In genomic region chr7:125945915-125946314, GRCm38 (mm10) we compare ENCODE assay signal across 19 mouse cellular contexts.
DNase-seq lines count a peak whose midpoint lies in the region; ATAC-seq and TF ChIP-seq lines count a peak whose summit lies in the region.
"Had no signal": no experiment of that assay in that cellular context is flagged by ENCODE, and none has a peak within 500 bp of the region (broad histone marks: within the 10 kb centered on the region; RNA-seq: fewer than 3 reads in every experiment).

No protein-coding gene starts in this region.

- TF ChIP-seq EP300 in stomach, postnatal 0 days (optimal IDR thresholded peaks at IDR 0.05) = no peak

- WGBS in heart, embryonic 11.5 days (ENCODE audit: insufficient replicate concordance) = 52% methylated on average over 8 of the region's 8 CpGs
- 52% methylated on average over 8 of the region's 8 CpGs for WGBS in stomach, embryonic 16.5 days
- WGBS in stomach, postnatal 0 days = 46% methylated on average over 8 of the region's 8 CpGs

- no peaks in the 10 kb centered on the region for H3K4me1 ChIP-seq in heart, embryonic 11.5 days (ENCODE audit: control insufficient read depth, insufficient read depth, low read length)
- no peaks in the 10 kb centered on the region; the same call in 1 of the 2 replicates for H3K4me1 ChIP-seq in stomach, embryonic 16.5 days (ENCODE audit: control insufficient read depth, insufficient read depth, low read length)
- H3K4me1 ChIP-seq in stomach, postnatal 0 days (replicated peaks; ENCODE audit: control insufficient read depth, insufficient read depth) = no peaks in the 10 kb centered on the region
- H3K4me1 ChIP-seq: embryonic facial prominence, embryonic 13.5 days; hindbrain, embryonic 12.5 days; liver, embryonic 15.5 days had no signal

- ATAC-seq in heart, embryonic 11.5 days (replicated peaks; ENCODE audit: insufficient number of reproducible peaks, low FRiP score, low TSS enrichment) = no peak
- peak; percentile 63; the same call in 1 of the 2 replicates for ATAC-seq in stomach, embryonic 16.5 days (ENCODE audit: insufficient read depth, low FRiP score)
- ATAC-seq in stomach, postnatal 0 days (ENCODE audit: low FRiP score, low TSS enrichment) = no peak
- ATAC-seq: inflammation-experienced regulatory T-cells, adult 6 months; midbrain, embryonic 15.5 days had no signal

- no peak overlapping the region for H3K4me3 ChIP-seq in heart, embryonic 11.5 days (ENCODE audit: low read depth, low read length)
- H3K4me3 ChIP-seq in stomach, embryonic 16.5 days (replicated peaks; ENCODE audit: low read length) = no peak overlapping the region
- H3K4me3 ChIP-seq in stomach, postnatal 0 days (ENCODE audit: low read depth, low read length) = no peak overlapping the region
- H3K4me3 ChIP-seq: embryonic facial prominence, embryonic 13.5 days; forebrain, embryonic 10.5 days; hindbrain, embryonic 12.5 days; liver, embryonic 15.5 days; megakaryocyte, embryonic 14.5 days; midbrain, embryonic 15.5 days had no signal

- no peak for TF ChIP-seq CTCF in stomach, postnatal 0 days (IDR thresholded peaks at IDR 0.05; ENCODE audit: low read depth)

- no peaks in the 10 kb centered on the region for H3K9me3 ChIP-seq in heart, embryonic 11.5 days (replicated peaks; ENCODE audit: control insufficient read depth, low read length)
- no peaks in the 10 kb centered on the region for H3K9me3 ChIP-seq in stomach, embryonic 16.5 days (replicated peaks; ENCODE audit: control insufficient read depth, low read length)
- no peaks in the 10 kb centered on the region for H3K9me3 ChIP-seq in stomach, postnatal 0 days (ENCODE audit: control insufficient read depth, low read length)
- H3K9me3 ChIP-seq: embryonic facial prominence, embryonic 13.5 days; forebrain, embryonic 10.5 days; hindbrain, embryonic 12.5 days; liver, embryonic 15.5 days; midbrain, embryonic 15.5 days had no signal

- peak overlapping the region; percentile 42 for H3K27ac ChIP-seq in heart, embryonic 11.5 days (ENCODE audit: low read depth, low read length)
- no peak overlapping the region for H3K27ac ChIP-seq in stomach, embryonic 16.5 days (ENCODE audit: low read length)
- H3K27ac ChIP-seq in stomach, postnatal 0 days (replicated peaks) = no peak overlapping the region
- H3K27ac ChIP-seq: embryonic facial prominence, embryonic 13.5 days; forebrain, embryonic 10.5 days; hindbrain, embryonic 12.5 days; liver, embryonic 15.5 days; midbrain, embryonic 15.5 days had no signal

- no peaks in the 10 kb centered on the region for H3K36me3 ChIP-seq in heart, embryonic 11.5 days (ENCODE audit: control insufficient read depth, insufficient read depth, low read length)
- no peaks in the 10 kb centered on the region for H3K36me3 ChIP-seq in stomach, embryonic 16.5 days (ENCODE audit: control insufficient read depth, insufficient read depth, low read length)
- no peaks in the 10 kb centered on the region for H3K36me3 ChIP-seq in stomach, postnatal 0 days (ENCODE audit: control insufficient read depth, insufficient read depth, low read length)
- H3K36me3 ChIP-seq: embryonic facial prominence, embryonic 13.5 days; forebrain, embryonic 10.5 days; hindbrain, embryonic 12.5 days; liver, embryonic 15.5 days; midbrain, embryonic 15.5 days had no signal

- no peak for DNase-seq in heart, postnatal 25 days (ENCODE audit: low spot score)
- no peak for DNase-seq in stomach, postnatal 0 days (ENCODE audit: low spot score)
- DNase-seq in heart, postnatal 10 days = peak; percentile 37 to 45
- DNase-seq in spleen, postnatal 36 days (ENCODE audit: low spot score in 2 of 2) = no peak
- no peak for DNase-seq in embryo, embryonic 9.5 days (ENCODE audit: extremely low spot score)
- DNase-seq: adrenal gland, postnatal 25 days; B cell, adult 2 months; cerebellum, adult 2 months; gastrocnemius, postnatal 14 days; kidney, adult 9 months had no signal

- no peak overlapping the region; the same call in 1 of the 2 replicates for H3K4me2 ChIP-seq in heart, embryonic 11.5 days
- no peak overlapping the region for H3K4me2 ChIP-seq in stomach, embryonic 16.5 days (ENCODE audit: low read depth, low read length)
- H3K4me2 ChIP-seq in stomach, postnatal 0 days (replicated peaks; ENCODE audit: low read depth) = no peak overlapping the region
- H3K4me2 ChIP-seq: embryonic facial prominence, embryonic 13.5 days; hindbrain, embryonic 12.5 days; liver, embryonic 15.5 days; midbrain, embryonic 15.5 days had no signal

- H3K9ac ChIP-seq in heart, embryonic 11.5 days (ENCODE audit: low read depth, low read length) = no peak overlapping the region
- H3K9ac ChIP-seq in stomach, embryonic 16.5 days (ENCODE audit: low read length) = no peak overlapping the region
- no peak overlapping the region for H3K9ac ChIP-seq in stomach, postnatal 0 days (ENCODE audit: low read length)
- H3K9ac ChIP-seq: embryonic facial prominence, embryonic 13.5 days; hindbrain, embryonic 12.5 days; liver, embryonic 15.5 days; midbrain, embryonic 15.5 days had no signal

- intact Hi-C loops in heart, postnatal 25 days (cut with DNase I) = no loop called here
- intact Hi-C loops in heart, postnatal 10 days (cut with DNase I) = no loop called here

- H3K27me3 ChIP-seq in heart, embryonic 11.5 days (ENCODE audit: control insufficient read depth, insufficient read depth, low read length) = no peaks in the 10 kb centered on the region
- no peaks in the 10 kb centered on the region for H3K27me3 ChIP-seq in stomach, embryonic 16.5 days (ENCODE audit: control insufficient read depth, insufficient read depth, low read length)
- no peaks in the 10 kb centered on the region for H3K27me3 ChIP-seq in stomach, postnatal 0 days (ENCODE audit: control insufficient read depth, insufficient read depth, low read length)
- H3K27me3 ChIP-seq: embryonic facial prominence, embryonic 13.5 days; hindbrain, embryonic 12.5 days; liver, embryonic 15.5 days; midbrain, embryonic 15.5 days had no signal

Comparison
In these comparisons a context has a peak if more than half of its experiments do, and no peak if none do; other contexts are left out.
1. DNase-seq: peak in heart, postnatal 10 days (2 of 2); none in heart, postnatal 25 days (single experiment), stomach, postnatal 0 days (single experiment), spleen, postnatal 36 days (0 of 2) and embryo, embryonic 9.5 days (single experiment).